Mouse (Mus musculus) cerebellum, adult 2 months (tissue): ENCODE results near the gene Gm13769.
"Not testable (repeated sequence)": the region's sequence is repeated elsewhere in the genome, so short reads cannot be mapped to it uniquely, and the experiment has no call there.

Experiments
- CTCF ChIP-seq: fragments of 200-500 bp; IDR thresholded peaks from 2 replicates; pipeline ENCODE4 v1.5.1; 2011; ENCODE audit warnings: low read depth, mild to moderate bottlenecking, control low read depth, low read length, moderate library complexity, borderline replicate concordance; ENCODE audit not compliant: insufficient read depth
- POLR2A ChIP-seq: fragments of 200-500 bp; IDR thresholded peaks from 2 replicates; pipeline ENCODE4 v1.6.1; 2011; ENCODE audit warnings: low read length, control low read depth, borderline replicate concordance; ENCODE audit not compliant: insufficient read depth

GRCm38 (mm10) chr2:90346694-90347093 is 24.7 kb downstream of the Gm13769 start:
- not testable (repeated sequence) for TF ChIP-seq CTCF, POLR2A
